Mouse (Mus musculus) spleen, adult 2 months (tissue): Measurements from ENCODE around the gene Nt5dc2.

Source experiments
- CTCF ChIP-seq: fragments of 200-500 bp; IDR thresholded peaks from 2 replicates; pipeline ENCODE4 v1.5.1; 2011; ENCODE audit warnings: mild to moderate bottlenecking, inconsistent platforms; ENCODE audit not compliant: insufficient read depth, insufficient read length, insufficient replicate concordance; ENCODE audit errors: extremely low read depth
- POLR2A ChIP-seq: fragments of 200-500 bp; IDR thresholded peaks from 2 replicates; pipeline ENCODE4 v1.6.1; 2011; ENCODE audit warnings: low read depth, low read length, inconsistent platforms

- TF ChIP-seq POLR2A (no peak), CTCF (no peak)
These were observed 8.8 kb downstream of the Nt5dc2 start for GRCm38 (mm10) chr14:31139666-31140065.
